Comparison of ENCODE assay signal across 1 mouse cellular context in the genomic region with DNA sequence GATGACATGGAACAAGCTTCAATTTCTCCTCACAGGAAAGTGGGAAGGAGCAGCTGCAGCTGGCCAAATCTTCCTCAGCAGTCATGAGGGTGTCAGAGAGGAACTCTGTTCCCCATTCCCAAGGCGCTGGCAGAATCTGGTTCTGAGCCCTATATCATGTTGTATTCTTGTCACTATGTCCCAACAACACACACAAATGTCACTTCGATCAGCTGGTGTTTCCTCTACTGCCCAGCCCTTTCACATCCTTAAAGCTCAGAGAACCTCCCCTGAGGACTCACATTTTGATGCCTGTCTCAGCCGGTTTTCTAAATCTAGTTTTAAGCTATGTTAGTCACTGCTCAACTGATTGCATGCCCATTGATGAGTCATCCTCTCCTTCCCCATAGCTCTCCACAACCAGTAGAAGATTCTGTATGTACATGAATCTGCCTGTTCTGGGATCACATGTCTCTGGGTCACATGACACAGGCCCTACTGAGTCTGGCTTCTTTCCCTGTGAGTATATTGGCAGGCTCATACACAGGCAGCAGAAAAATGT.
TF ChIP-seq lines count a peak whose summit lies in the region.

No protein-coding gene starts in this region.

TF ChIP-seq in CH12.LX, 34 proteins besides CTCF, POLR2A, EP300 and RAD21:
- TF ChIP-seq USF2 (conservative IDR thresholded peaks at IDR 0.05; ENCODE audit: low read depth, low read length), result peak; percentile 75
- peak; percentile 48 for TF ChIP-seq ETS1 (conservative IDR thresholded peaks at IDR 0.05; ENCODE audit: low read depth, low read length)
- no peak for TF ChIP-seq NELFE (IDR thresholded peaks at IDR 0.05; ENCODE audit: low read depth, low read length)
- TF ChIP-seq ZMIZ1 (IDR thresholded peaks at IDR 0.05; ENCODE audit: low read depth, low read length), result no peak
- TF ChIP-seq USF1 (IDR thresholded peaks at IDR 0.05; ENCODE audit: low read depth, low read length), result peak; percentile 67
